Mouse (Mus musculus) small intestine, adult 2 months (tissue): Measurements from ENCODE around the gene Tspan9.

ENCODE experiments used
- CTCF ChIP-seq: fragments of 200-500 bp; IDR thresholded peaks from 2 replicates; pipeline ENCODE4 v1.5.1; 2012; ENCODE audit warnings: low read depth, mild to moderate bottlenecking, control low read depth, inconsistent platforms, low read length, moderate library complexity, mixed read lengths; ENCODE audit not compliant: insufficient replicate concordance, insufficient read length; ENCODE audit errors: extremely low read depth
- POLR2A ChIP-seq: fragments of 200-500 bp; IDR thresholded peaks from 2 replicates; pipeline ENCODE4 v1.6.1; 2012; ENCODE audit warnings: low read depth, mild to moderate bottlenecking, control low read depth, inconsistent platforms, low read length, moderate library complexity

- TF ChIP-seq CTCF, result peak; percentile 86; the same call in 1 of the 2 replicates
- no peak for TF ChIP-seq POLR2A
These were observed 52.2 kb downstream of the Tspan9 start for GRCm38 (mm10) chr6:128090985-128091832.
